Mouse (Mus musculus): ENCODE measurements at regions not wholly inside any gene's neighbourhood (a gene's known extent, or its start where the extent isn't known, plus 50 kb on each side); places are given as distances from the start of the nearest gene placed in this dataset.

DNA sequence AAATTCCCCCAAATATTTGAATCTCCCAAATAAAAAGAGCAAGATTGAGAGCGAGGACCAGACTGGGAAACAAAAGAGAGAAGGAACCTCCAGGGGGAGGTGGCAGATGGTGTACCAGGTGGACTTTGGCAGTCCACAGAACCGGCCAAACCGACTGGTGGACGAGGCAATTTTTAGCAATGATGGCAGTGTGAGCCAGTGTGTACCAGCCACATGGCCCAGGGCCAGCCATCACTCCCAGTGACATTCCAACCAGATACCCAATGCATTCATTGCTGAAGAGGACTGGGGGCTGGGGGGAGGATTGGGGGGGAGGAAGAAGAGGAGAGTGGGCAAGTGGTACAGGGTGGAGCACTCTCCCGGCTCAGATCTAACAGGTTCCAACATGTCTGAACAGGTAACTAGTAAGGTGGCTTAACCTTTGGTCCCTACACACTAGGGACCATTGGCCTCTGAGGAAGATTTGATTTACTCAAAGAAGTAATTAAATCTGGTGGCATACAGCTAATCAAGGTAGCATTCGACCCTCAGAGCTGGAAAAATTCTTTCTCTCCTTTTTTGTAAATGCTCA lies 158.4 kb upstream of the Ap5m1 start:
- TF ChIP-seq CTCF (conservative IDR thresholded peaks at IDR 0.05; ENCODE audit: low read length) (no peak), NANOG (IDR thresholded peaks at IDR 0.05; ENCODE audit: borderline replicate concordance, low read length) (no peak)
